8 mouse cellular contexts compared by ENCODE assay signal in genomic region chr12:83689087-83689432, GRCm38 (mm10). TPM values are rescaled to one million over a fixed set of nuclear protein-coding genes. Genes with fewer than 3 reads are reported as not detected.
DNase-seq lines count a peak whose midpoint lies in the region; ATAC-seq lines count a peak whose summit lies in the region.

No protein-coding gene starts in this region.

- peak; percentile 22 for ATAC-seq in erythroblast, adult 5-6 weeks (replicated peaks; ENCODE audit: low FRiP score, poor library complexity, severe bottlenecking)
- no peak for ATAC-seq in limb, embryonic 12.5 days (ENCODE audit: insufficient number of reproducible peaks, insufficient read depth, low FRiP score, low TSS enrichment, low read depth)
- peak; percentile 36 for ATAC-seq in neutrophil, adult 5-6 weeks (ENCODE audit: extremely low read depth, insufficient number of reproducible peaks, low FRiP score, poor library complexity, severe bottlenecking)

- no peaks in the 10 kb centered on the region for H3K27me3 ChIP-seq in limb, embryonic 12.5 days

- H3K4me2 ChIP-seq in limb, embryonic 12.5 days = peak overlapping the region; percentile 74

- H3K9ac ChIP-seq in limb, embryonic 12.5 days (replicated peaks) = peak overlapping the region; percentile 86

- H3K36me3 ChIP-seq in limb, embryonic 12.5 days = peaks cover 14% of the 10 kb centered on the region

- peaks cover 21% of the 10 kb centered on the region for H3K4me1 ChIP-seq in limb, embryonic 12.5 days (replicated peaks)

- DNase-seq in spleen, postnatal 10 days (ENCODE audit: low spot score in 2 of 2) = peak; percentile 21 to 28
- DNase-seq in spleen, postnatal 36 days (ENCODE audit: low spot score in 2 of 2) = no peak
- no peak for DNase-seq in cerebellum, postnatal 36 days
- DNase-seq in kidney, adult 9 months = no peak
- DNase-seq in embryo, embryonic 9.5 days (ENCODE audit: extremely low spot score) = no peak

- H3K27ac ChIP-seq in limb, embryonic 12.5 days = peak overlapping the region; percentile 93

- WGBS in limb, embryonic 12.5 days = 34% methylated on average over 6 of the region's 6 CpGs

- H3K4me3 ChIP-seq in limb, embryonic 12.5 days (replicated peaks) = peak overlapping the region; percentile 90

- H3K9me3 ChIP-seq in limb, embryonic 12.5 days = no peaks in the 10 kb centered on the region

RNA-seq across cellular contexts. Expression of gene Psen1, which starts 1.1 kb away (rescaled TPM):
- 26.7 and 42.2 TPM in 2 replicates for total RNA-seq in erythroblast, adult 5-6 weeks (2015; ENCODE audit: low replicate concordance)
- 22.0 and 24.4 TPM in 2 replicates for total RNA-seq in erythroblast, adult 5-6 weeks (2017; ENCODE audit: low replicate concordance)
- 56.5 and 60.2 TPM in 2 replicates for polyA plus RNA-seq in limb, embryonic 12.5 days (2016; fragmentation: Nextera tagmentation; extraction: Ambion mirVana)
- total RNA-seq in neutrophil, adult 5-6 weeks (2017) = 85.5 and 89.0 TPM in 2 replicates

RNA-seq across cellular contexts. Expression of gene Rbm25, which starts 58.0 kb away (rescaled TPM):
- total RNA-seq in erythroblast, adult 5-6 weeks (2015; ENCODE audit: low replicate concordance) = 83.8 and 97.2 TPM in 2 replicates
- total RNA-seq in erythroblast, adult 5-6 weeks (2017; ENCODE audit: low replicate concordance) = 124 and 143 TPM in 2 replicates
- polyA plus RNA-seq in limb, embryonic 12.5 days (2016; fragmentation: Nextera tagmentation; extraction: Ambion mirVana) = 311 and 312 TPM in 2 replicates
- 366 and 407 TPM in 2 replicates for total RNA-seq in neutrophil, adult 5-6 weeks (2017)

Comparison
In these comparisons a context has a peak if more than half of its experiments do, and no peak if none do; other contexts are left out.
1. DNase-seq: peak in spleen, postnatal 10 days (2 of 2); none in spleen, postnatal 36 days (0 of 2), cerebellum, postnatal 36 days (0 of 2), kidney, adult 9 months (single experiment) and embryo, embryonic 9.5 days (single experiment).